11 mouse cellular contexts compared by ENCODE assay signal in the genomic region with DNA sequence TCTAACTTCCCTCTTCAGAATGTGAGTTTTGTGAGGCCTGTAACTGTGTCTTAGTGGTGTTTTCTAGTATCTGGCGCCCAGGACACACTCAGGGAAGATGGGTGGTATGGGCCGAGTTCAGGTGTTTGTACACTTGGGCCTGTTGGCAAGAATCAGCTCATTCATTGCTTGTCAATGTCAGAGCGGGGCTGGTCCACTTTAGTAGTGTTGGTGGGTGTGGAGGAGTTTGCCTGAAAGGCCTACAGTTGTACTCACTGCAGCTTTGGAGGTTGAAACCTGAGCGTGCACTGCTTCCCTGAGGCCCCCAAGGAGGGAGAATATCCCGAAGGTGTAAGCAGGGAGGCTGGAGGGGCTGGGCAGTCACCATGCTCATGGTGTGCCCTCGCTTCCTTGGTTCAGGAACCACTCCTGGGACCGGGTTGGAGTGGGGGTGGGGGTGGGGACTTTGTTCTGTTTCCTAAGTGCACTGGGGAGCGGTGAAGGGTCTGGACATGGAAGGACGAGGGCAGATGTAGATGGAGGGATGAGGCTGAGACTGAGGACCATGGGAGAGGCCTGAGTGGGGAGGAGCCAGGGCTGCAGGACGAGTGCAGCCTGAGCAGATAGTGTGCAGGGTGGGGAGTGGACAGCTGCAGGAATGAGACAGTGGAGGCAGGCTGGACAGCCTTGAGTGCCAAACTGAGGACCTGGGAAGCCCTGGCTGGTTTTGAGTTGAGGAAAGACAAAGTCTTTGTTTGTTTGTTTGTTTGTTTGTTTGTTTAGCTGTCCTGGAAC. TPM values are rescaled to one million over a fixed set of nuclear protein-coding genes. Genes with fewer than 3 reads are reported as not detected.
DNase-seq lines count a peak whose midpoint lies in the region; ATAC-seq lines count a peak whose summit lies in the region.
"Had no signal": no experiment of that assay in that cellular context is flagged by ENCODE, and none has a peak within 500 bp of the region (broad histone marks: within the 10 kb centered on the region; RNA-seq: fewer than 3 reads in every experiment).

No protein-coding gene starts in this region.

- DNase-seq in heart, adult 8-10 months (ENCODE audit: low spot score): no peak
- no peak for DNase-seq in frontal cortex, postnatal 25 days (ENCODE audit: low spot score in 2 of 2)

- ATAC-seq in heart, embryonic 15.5 days (replicated peaks; ENCODE audit: insufficient number of reproducible peaks, insufficient read depth, low FRiP score, low read depth): no peak
- no peak for ATAC-seq in megakaryocyte, adult 5-6 weeks (ENCODE audit: poor library complexity, severe bottlenecking)
- ATAC-seq in hindbrain, embryonic 15.5 days (ENCODE audit: low FRiP score, low read depth): no peak
- ATAC-seq in stomach, embryonic 16.5 days (ENCODE audit: insufficient read depth, low FRiP score): 0 out of 2 replicates have a peak, but pooled peaks have one; percentile 11
- ATAC-seq: forebrain, embryonic 13.5 days had no signal

- H3K4me1 ChIP-seq in heart, embryonic 15.5 days (replicated peaks): peaks cover 81% of the 10 kb centered on the region
- peaks cover 100% of the 10 kb centered on the region for H3K4me1 ChIP-seq in megakaryocyte, embryonic 14.5 days
- peaks cover 52% of the 10 kb centered on the region for H3K4me1 ChIP-seq in hindbrain, embryonic 15.5 days (replicated peaks)
- peaks cover 33% of the 10 kb centered on the region for H3K4me1 ChIP-seq in stomach, embryonic 16.5 days (ENCODE audit: control insufficient read depth, insufficient read depth, low read length)

- no peak overlapping the region for H3K9ac ChIP-seq in heart, embryonic 15.5 days
- H3K9ac ChIP-seq in hindbrain, embryonic 15.5 days: no peak overlapping the region
- 0 out of 2 replicates have a peak overlapping the region, but pooled peaks have one; percentile 10 for H3K9ac ChIP-seq in stomach, embryonic 16.5 days (ENCODE audit: low read length)
- H3K9ac ChIP-seq: forebrain, embryonic 13.5 days had no signal

- H3K9me3 ChIP-seq in heart, embryonic 15.5 days (replicated peaks): no peaks in the 10 kb centered on the region
- no peaks in the 10 kb centered on the region for H3K9me3 ChIP-seq in megakaryocyte, embryonic 14.5 days
- H3K9me3 ChIP-seq in hindbrain, embryonic 15.5 days: no peaks in the 10 kb centered on the region
- no peaks in the 10 kb centered on the region for H3K9me3 ChIP-seq in stomach, embryonic 16.5 days (replicated peaks; ENCODE audit: control insufficient read depth, low read length)
- H3K9me3 ChIP-seq: forebrain, embryonic 13.5 days; G1E had no signal

- peaks cover 4% of the 10 kb centered on the region; the same call in 1 of the 2 replicates for H3K36me3 ChIP-seq in heart, embryonic 15.5 days
- peaks cover 89% of the 10 kb centered on the region for H3K36me3 ChIP-seq in megakaryocyte, embryonic 14.5 days (replicated peaks; ENCODE audit: low read length)
- H3K36me3 ChIP-seq in hindbrain, embryonic 15.5 days: peaks cover 14% of the 10 kb centered on the region; the same call in 1 of the 2 replicates
- H3K36me3 ChIP-seq in stomach, embryonic 16.5 days (ENCODE audit: control insufficient read depth, insufficient read depth, low read length): no peaks in the 10 kb centered on the region

- WGBS in heart, embryonic 15.5 days: 49% methylated on average over 10 of the region's 10 CpGs
- 63% methylated on average over 10 of the region's 10 CpGs for WGBS in hindbrain, embryonic 15.5 days
- WGBS in stomach, embryonic 16.5 days: 47% methylated on average over 10 of the region's 10 CpGs

- no peaks in the 10 kb centered on the region for H3K27me3 ChIP-seq in heart, embryonic 15.5 days
- H3K27me3 ChIP-seq in megakaryocyte, embryonic 14.5 days (replicated peaks): no peaks in the 10 kb centered on the region
- H3K27me3 ChIP-seq in hindbrain, embryonic 15.5 days: no peaks in the 10 kb centered on the region
- no peaks in the 10 kb centered on the region for H3K27me3 ChIP-seq in stomach, embryonic 16.5 days (ENCODE audit: control insufficient read depth, insufficient read depth, low read length)
- H3K27me3 ChIP-seq: forebrain, embryonic 13.5 days had no signal

- H3K4me2 ChIP-seq in heart, embryonic 15.5 days: peak overlapping the region; percentile 19
- H3K4me2 ChIP-seq in hindbrain, embryonic 15.5 days: no peak overlapping the region
- H3K4me2 ChIP-seq in stomach, embryonic 16.5 days (ENCODE audit: low read depth, low read length): no peak overlapping the region
- H3K4me2 ChIP-seq: forebrain, embryonic 13.5 days had no signal

- peak overlapping the region; percentile 80 for H3K27ac ChIP-seq in heart, embryonic 15.5 days
- H3K27ac ChIP-seq in hindbrain, embryonic 15.5 days (replicated peaks): peak overlapping the region; percentile 62; the same call in 1 of the 2 replicates
- no peak overlapping the region for H3K27ac ChIP-seq in stomach, embryonic 16.5 days (ENCODE audit: low read length)

- no peak overlapping the region for H3K4me3 ChIP-seq in heart, embryonic 15.5 days
- peak overlapping the region; percentile 82 for H3K4me3 ChIP-seq in megakaryocyte, embryonic 14.5 days (replicated peaks)
- no peak overlapping the region for H3K4me3 ChIP-seq in hindbrain, embryonic 15.5 days
- H3K4me3 ChIP-seq in stomach, embryonic 16.5 days (replicated peaks; ENCODE audit: low read length): no peak overlapping the region
- H3K4me3 ChIP-seq: forebrain, embryonic 13.5 days had no signal

RNA-seq across cellular contexts. Expression of a gene that starts 15.3 kb away (rescaled TPM):
- polyA plus RNA-seq in heart, embryonic 15.5 days (2015; fragmentation: Nextera tagmentation; extraction: Ambion mirVana): 69.3 and 80.4 TPM in 2 replicates
- 100 to 1,000 TPM; 169 to 227 (median 202) TPM for total RNA-seq in heart, adult 8-10 months (2022)
- polyA plus RNA-seq in megakaryocyte, embryonic 14.5 days (2012; ENCODE audit: insufficient read depth, low replicate concordance): 72.3 and 86.4 TPM in 2 replicates
- total RNA-seq in megakaryocyte, adult 5-6 weeks (2015): 40.2 TPM in 2 replicates
- 53.8 and 55.7 TPM in 2 replicates for total RNA-seq in megakaryocyte, adult 5-6 weeks (2017)
- 66.3 and 74.2 TPM in 2 replicates for polyA plus RNA-seq in hindbrain, embryonic 15.5 days (2015; fragmentation: Nextera tagmentation; extraction: Ambion mirVana)
- 79.0 and 84.6 TPM in 2 replicates for polyA plus RNA-seq in stomach, embryonic 16.5 days (2015; fragmentation: Nextera tagmentation; extraction: Ambion mirVana)

RNA-seq across cellular contexts. Expression of a gene that starts 47.0 kb away (rescaled TPM):
- 0.58 TPM in 1 of 2 replicates, not detected in the other for polyA plus RNA-seq in heart, embryonic 15.5 days (2015; fragmentation: Nextera tagmentation; extraction: Ambion mirVana)
- not detected for total RNA-seq in heart, adult 8-10 months (2022)
- not detected in 2 replicates for polyA plus RNA-seq in megakaryocyte, embryonic 14.5 days (2012; ENCODE audit: insufficient read depth, low replicate concordance)
- not detected in 2 replicates for total RNA-seq in megakaryocyte, adult 5-6 weeks (2015)
- total RNA-seq in megakaryocyte, adult 5-6 weeks (2017): not detected in 2 replicates
- 80.0 and 88.8 TPM in 2 replicates for polyA plus RNA-seq in hindbrain, embryonic 15.5 days (2015; fragmentation: Nextera tagmentation; extraction: Ambion mirVana)
- 0.94 and 1.3 TPM in 2 replicates for polyA plus RNA-seq in stomach, embryonic 16.5 days (2015; fragmentation: Nextera tagmentation; extraction: Ambion mirVana)
- total RNA-seq: adrenal gland, adult 18-20 months; G1E; neutrophil, adult 5-6 weeks had no signal
- polyA plus RNA-seq: G1E had no signal

RNA-seq across cellular contexts. Expression of a gene that starts 53.6 kb away (rescaled TPM):
- 36.9 and 39.1 TPM in 2 replicates for polyA plus RNA-seq in heart, embryonic 15.5 days (2015; fragmentation: Nextera tagmentation; extraction: Ambion mirVana)
- 10 to 100 TPM; 67.6 to 72.3 (median 70.8) TPM for total RNA-seq in heart, adult 8-10 months (2022)
- 19.6 and 32.1 TPM in 2 replicates for polyA plus RNA-seq in megakaryocyte, embryonic 14.5 days (2012; ENCODE audit: insufficient read depth, low replicate concordance)
- total RNA-seq in megakaryocyte, adult 5-6 weeks (2015): 9.4 and 9.9 TPM in 2 replicates
- total RNA-seq in megakaryocyte, adult 5-6 weeks (2017): 3.3 and 7.2 TPM in 2 replicates
- 32.0 and 36.6 TPM in 2 replicates for polyA plus RNA-seq in hindbrain, embryonic 15.5 days (2015; fragmentation: Nextera tagmentation; extraction: Ambion mirVana)
- polyA plus RNA-seq in stomach, embryonic 16.5 days (2015; fragmentation: Nextera tagmentation; extraction: Ambion mirVana): 23.0 and 25.6 TPM in 2 replicates

RNA-seq across cellular contexts. Expression of a gene that starts 53.6 kb away (rescaled TPM):
- polyA plus RNA-seq in heart, embryonic 15.5 days (2015; fragmentation: Nextera tagmentation; extraction: Ambion mirVana): 49.3 and 73.2 TPM in 2 replicates
- total RNA-seq in heart, adult 8-10 months (2022): 10 to 100 TPM; 26.8 to 33.5 (median 30.5) TPM
- 66.2 and 97.1 TPM in 2 replicates for polyA plus RNA-seq in megakaryocyte, embryonic 14.5 days (2012; ENCODE audit: insufficient read depth, low replicate concordance)
- 7.7 and 19.6 TPM in 2 replicates for total RNA-seq in megakaryocyte, adult 5-6 weeks (2015)
- 6.6 and 8.0 TPM in 2 replicates for total RNA-seq in megakaryocyte, adult 5-6 weeks (2017)
- polyA plus RNA-seq in hindbrain, embryonic 15.5 days (2015; fragmentation: Nextera tagmentation; extraction: Ambion mirVana): 189 TPM in 2 replicates
- 93.5 and 107 TPM in 2 replicates for polyA plus RNA-seq in stomach, embryonic 16.5 days (2015; fragmentation: Nextera tagmentation; extraction: Ambion mirVana)

Comparison
In these comparisons a context has a peak if more than half of its experiments do, and no peak if none do; other contexts are left out.
1. RNA of a gene that starts 47.0 kb away (polyA plus RNA-seq): 80.0 to 88.8 TPM in hindbrain, embryonic 15.5 days; 0.94 to 1.3 TPM in stomach, embryonic 16.5 days, 0.58 TPM in heart, embryonic 15.5 days and not detected in megakaryocyte, embryonic 14.5 days; every median in the first group is over 10 times any median in the second.